In genomic region chr5:123974179-123974485, GRCm38 (mm10) we compare ENCODE assay signal across 8 mouse cellular contexts. TPM values are rescaled to one million over a fixed set of nuclear protein-coding genes. Genes with fewer than 3 reads are reported as not detected.
DNase-seq lines count a peak whose midpoint lies in the region; ATAC-seq and TF ChIP-seq lines count a peak whose summit lies in the region.

No protein-coding gene starts in this region.

- TF ChIP-seq CTCF in MEL (IDR thresholded peaks at IDR 0.05 in 2 of 3, conservative IDR thresholded peaks at IDR 0.05 in 1 of 3; ENCODE audit: control insufficient read depth in 1 of 3, insufficient read depth in 1 of 3, low read depth in 2 of 3, low read length in 3 of 3, poor library complexity in 1 of 3, severe bottlenecking in 1 of 3) = no peak

- ATAC-seq in kidney, embryonic 14.5 days (ENCODE audit: low FRiP score, low TSS enrichment) = no peak
- ATAC-seq in heart, embryonic 16.5 days (replicated peaks; ENCODE audit: extremely low read depth, insufficient read depth, low FRiP score) = no peak
- ATAC-seq in lung, embryonic 16.5 days (ENCODE audit: low read depth) = no peak

- peak overlapping the region; percentile 84 for H3K9ac ChIP-seq in kidney, embryonic 14.5 days (ENCODE audit: low read depth, low read length)
- H3K9ac ChIP-seq in MEL (ENCODE audit: control insufficient read depth, low read depth, low read length, poor library complexity, severe bottlenecking) = peak overlapping the region; percentile 94
- peak overlapping the region; percentile 87 for H3K9ac ChIP-seq in heart, embryonic 16.5 days (ENCODE audit: low read length)
- peak overlapping the region; percentile 75 for H3K9ac ChIP-seq in lung, embryonic 16.5 days (ENCODE audit: low read length)

- DNase-seq in kidney, postnatal 36 days = no peak
- DNase-seq in MEL (ENCODE audit: low read depth, low spot score) (peak; percentile 44), adipocyte (ENCODE audit: low spot score) (no peak)
- DNase-seq in right cerebral cortex, postnatal 36 days (ENCODE audit: low spot score in 2 of 2) = no peak
- DNase-seq in cerebellum, postnatal 25 days = no peak

- WGBS in kidney, embryonic 14.5 days = under 1% methylated on average over 14 of the region's 14 CpGs
- WGBS in heart, embryonic 16.5 days = under 1% methylated on average over 14 of the region's 14 CpGs
- under 1% methylated on average over 14 of the region's 14 CpGs for WGBS in lung, embryonic 16.5 days

- H3K36me3 ChIP-seq in kidney, embryonic 14.5 days (ENCODE audit: control insufficient read depth, insufficient read depth, low read length) = no peaks in the 10 kb centered on the region
- H3K36me3 ChIP-seq in MEL (ENCODE audit: control insufficient read depth in 1 of 2, insufficient read depth in 2 of 2, low read length in 2 of 2) = no peaks in the 10 kb centered on the region; a peak in 1 of 4 replicates
- no peaks in the 10 kb centered on the region for H3K36me3 ChIP-seq in heart, embryonic 16.5 days (ENCODE audit: control insufficient read depth, insufficient read depth)
- H3K36me3 ChIP-seq in lung, embryonic 16.5 days (ENCODE audit: control insufficient read depth, insufficient read depth, low read length) = no peaks in the 10 kb centered on the region

- peaks cover 31% of the 10 kb centered on the region; the same call in 1 of the 2 replicates for H3K4me1 ChIP-seq in kidney, embryonic 14.5 days (ENCODE audit: control insufficient read depth, insufficient read depth, low read length)
- H3K4me1 ChIP-seq in MEL (ENCODE audit: control insufficient read depth in 1 of 2, insufficient read depth in 2 of 2, low read length in 2 of 2) = peaks cover 0 to 6% of the 10 kb centered on the region in 2 experiments; a peak in 2 of 4 replicates
- H3K4me1 ChIP-seq in heart, embryonic 16.5 days (ENCODE audit: control insufficient read depth, insufficient read depth, low read length) = peaks cover 25% of the 10 kb centered on the region
- H3K4me1 ChIP-seq in lung, embryonic 16.5 days (replicated peaks; ENCODE audit: control insufficient read depth, insufficient read depth, low read length) = peaks cover 19% of the 10 kb centered on the region

- no peak overlapping the region for H3K27ac ChIP-seq in kidney, embryonic 14.5 days (ENCODE audit: low read depth, low read length)
- H3K27ac ChIP-seq in MEL (ENCODE audit: control insufficient read depth, low read depth, low read length) = peak overlapping the region; percentile 35
- peak overlapping the region; percentile 65 for H3K27ac ChIP-seq in heart, embryonic 16.5 days (ENCODE audit: low read length)
- H3K27ac ChIP-seq in lung, embryonic 16.5 days (ENCODE audit: low read length) = no peak overlapping the region; the same call in 1 of the 2 replicates

- peak overlapping the region; percentile 71 for H3K4me3 ChIP-seq in kidney, embryonic 14.5 days (ENCODE audit: low read length)
- peak overlapping the region; percentile 97 to 100 for H3K4me3 ChIP-seq in MEL (ENCODE audit: control insufficient read depth in 1 of 2, insufficient read depth in 1 of 2, low read depth in 2 of 2, low read length in 2 of 2)
- H3K4me3 ChIP-seq in heart, embryonic 16.5 days (ENCODE audit: low read length) = peak overlapping the region; percentile 84
- peak overlapping the region; percentile 76 for H3K4me3 ChIP-seq in lung, embryonic 16.5 days (ENCODE audit: low read length)

- H3K27me3 ChIP-seq in kidney, embryonic 14.5 days (ENCODE audit: control insufficient read depth, insufficient read depth, low read length) = peaks cover 9% of the 10 kb centered on the region; the same call in 1 of the 2 replicates
- no peaks in the 10 kb centered on the region for H3K27me3 ChIP-seq in MEL (ENCODE audit: control insufficient read depth in 1 of 2, insufficient read depth in 2 of 2, low read length in 2 of 2)
- H3K27me3 ChIP-seq in heart, embryonic 16.5 days (ENCODE audit: control insufficient read depth, insufficient read depth, low read length) = peaks cover 12% of the 10 kb centered on the region
- H3K27me3 ChIP-seq in lung, embryonic 16.5 days (ENCODE audit: control insufficient read depth, insufficient read depth, low read depth, low read length) = peaks cover 11% of the 10 kb centered on the region

- H3K9me3 ChIP-seq in kidney, embryonic 14.5 days (ENCODE audit: control insufficient read depth, low read length) = no peaks in the 10 kb centered on the region
- H3K9me3 ChIP-seq in MEL (replicated peaks; ENCODE audit: insufficient read depth, low read length) = no peaks in the 10 kb centered on the region
- no peaks in the 10 kb centered on the region for H3K9me3 ChIP-seq in heart, embryonic 16.5 days (replicated peaks; ENCODE audit: control insufficient read depth, low read length)
- H3K9me3 ChIP-seq in lung, embryonic 16.5 days (ENCODE audit: control insufficient read depth, low read length) = no peaks in the 10 kb centered on the region

- peak overlapping the region; percentile 93 for H3K4me2 ChIP-seq in kidney, embryonic 14.5 days (replicated peaks; ENCODE audit: low read depth, low read length)
- H3K4me2 ChIP-seq in heart, embryonic 16.5 days (ENCODE audit: low read depth, low read length) = peak overlapping the region; percentile 93
- H3K4me2 ChIP-seq in lung, embryonic 16.5 days (ENCODE audit: low read depth, low read length) = peak overlapping the region; percentile 95

- no peak for TF ChIP-seq POLR2A in MEL (IDR thresholded peaks at IDR 0.05; ENCODE audit: control insufficient read depth in 1 of 2, insufficient read depth in 1 of 2, low read depth in 1 of 2, low read length in 2 of 2, poor library complexity in 1 of 2)

- H3K79me2 ChIP-seq in MEL (ENCODE audit: control insufficient read depth, insufficient read depth, low read length, poor library complexity) = peaks cover 10% of the 10 kb centered on the region

- no peak for TF ChIP-seq EP300 in MEL (IDR thresholded peaks at IDR 0.05; ENCODE audit: low read depth in 1 of 2, low read length in 2 of 2)

- TF ChIP-seq RAD21 in MEL (IDR thresholded peaks at IDR 0.05; ENCODE audit: low read depth, low read length) = no peak

TF ChIP-seq in MEL, 35 proteins besides CTCF, POLR2A, EP300 and RAD21:
- no peak for TF ChIP-seq E2F4 (IDR thresholded peaks at IDR 0.05; ENCODE audit: borderline replicate concordance, low read depth, low read length)
- TF ChIP-seq CHD2 (IDR thresholded peaks at IDR 0.05; ENCODE audit: low read length) = no peak
- TF ChIP-seq MAFK (IDR thresholded peaks at IDR 0.05; ENCODE audit: borderline replicate concordance, low read depth, low read length) = no peak

RNA-seq across cellular contexts. Expression of gene Hip1r, which starts 0.7 kb away (rescaled TPM):
- 11.0 and 13.0 TPM in 2 replicates for polyA plus RNA-seq in kidney, embryonic 14.5 days (2014; fragmentation: Nextera tagmentation; extraction: Ambion mirVana)
- total RNA-seq in MEL (2012; rRNA removed) = 14.9 and 16.6 TPM in 2 replicates
- polyA plus RNA-seq in MEL (2012; ENCODE audit: insufficient read depth in 1 of 2, insufficient read length in 2 of 2, low read depth in 1 of 2, low replicate concordance in 2 of 2, missing spikeins in 1 of 2) = 10 to 100 TPM in 1 of 2 experiments, not detected in 1; 31.6 TPM
- polyA plus RNA-seq in heart, embryonic 16.5 days (2015; fragmentation: Nextera tagmentation; extraction: Ambion mirVana) = 11.2 and 11.7 TPM in 2 replicates
- polyA plus RNA-seq in lung, embryonic 16.5 days (2015; fragmentation: Nextera tagmentation; extraction: Ambion mirVana) = 13.8 and 14.5 TPM in 2 replicates

RNA-seq across cellular contexts. Expression of gene Ccdc62, which starts 43.7 kb away (rescaled TPM):
- 6.2 and 7.3 TPM in 2 replicates for polyA plus RNA-seq in kidney, embryonic 14.5 days (2014; fragmentation: Nextera tagmentation; extraction: Ambion mirVana)
- 7.5 and 8.5 TPM in 2 replicates for total RNA-seq in MEL (2012; rRNA removed)
- 10 to 100 TPM in 1 of 2 experiments, not detected in 1; 13.4 TPM for polyA plus RNA-seq in MEL (2012; ENCODE audit: insufficient read depth in 1 of 2, insufficient read length in 2 of 2, low read depth in 1 of 2, low replicate concordance in 2 of 2, missing spikeins in 1 of 2)
- polyA plus RNA-seq in heart, embryonic 16.5 days (2015; fragmentation: Nextera tagmentation; extraction: Ambion mirVana) = 4.4 and 6.3 TPM in 2 replicates
- 7.7 and 8.0 TPM in 2 replicates for polyA plus RNA-seq in lung, embryonic 16.5 days (2015; fragmentation: Nextera tagmentation; extraction: Ambion mirVana)

RNA-seq across cellular contexts. Expression of gene Gm43518, which starts 46.9 kb away (rescaled TPM):
- 0.89 and 3.8 TPM in 2 replicates for polyA plus RNA-seq in kidney, embryonic 14.5 days (2014; fragmentation: Nextera tagmentation; extraction: Ambion mirVana)
- total RNA-seq in MEL (2012; rRNA removed) = 1.5 and 2.1 TPM in 2 replicates
- polyA plus RNA-seq in MEL (2012; ENCODE audit: insufficient read depth in 1 of 2, insufficient read length in 2 of 2, low read depth in 1 of 2, low replicate concordance in 2 of 2, missing spikeins in 1 of 2) = 1 to 10 TPM in 1 of 2 experiments, not detected in 1; 3.6 TPM
- 1.8 and 2.9 TPM in 2 replicates for polyA plus RNA-seq in heart, embryonic 16.5 days (2015; fragmentation: Nextera tagmentation; extraction: Ambion mirVana)
- polyA plus RNA-seq in lung, embryonic 16.5 days (2015; fragmentation: Nextera tagmentation; extraction: Ambion mirVana) = 2.0 and 2.3 TPM in 2 replicates

RNA-seq across cellular contexts. Expression of gene Vps37b, which starts 57.9 kb away (rescaled TPM):
- polyA plus RNA-seq in kidney, embryonic 14.5 days (2014; fragmentation: Nextera tagmentation; extraction: Ambion mirVana) = 20.2 and 27.6 TPM in 2 replicates
- total RNA-seq in MEL (2012; rRNA removed) = 27.4 and 28.6 TPM in 2 replicates
- 10 to 100 TPM in 1 of 2 experiments, not detected in 1; 66.0 TPM for polyA plus RNA-seq in MEL (2012; ENCODE audit: insufficient read depth in 1 of 2, insufficient read length in 2 of 2, low read depth in 1 of 2, low replicate concordance in 2 of 2, missing spikeins in 1 of 2)
- 58.7 and 61.4 TPM in 2 replicates for polyA plus RNA-seq in heart, embryonic 16.5 days (2015; fragmentation: Nextera tagmentation; extraction: Ambion mirVana)
- polyA plus RNA-seq in lung, embryonic 16.5 days (2015; fragmentation: Nextera tagmentation; extraction: Ambion mirVana) = 39.2 and 41.6 TPM in 2 replicates

Comparison
In these comparisons a context has a peak if more than half of its experiments do, and no peak if none do; other contexts are left out.
1. H3K27ac ChIP-seq: peak in MEL (single experiment) and heart, embryonic 16.5 days (single experiment); none in kidney, embryonic 14.5 days (single experiment) and lung, embryonic 16.5 days (single experiment).
2. Peak in every context shown above with its lines, with median percentiles within 50 percentile points of each other: H3K4me2 ChIP-seq, H3K4me3 ChIP-seq and H3K9ac ChIP-seq.